Mouse (Mus musculus) forebrain, embryonic 11.5 days (tissue): Measurements from ENCODE around the gene Slc51b. TPM values are rescaled to one million over a fixed set of nuclear protein-coding genes. Genes with fewer than 3 reads are reported as not detected.

Experiments used
- ATAC-seq: fragments of 200-750 bp; cut with Nextera tagmentation; replicated peaks from 2 replicates; pipeline ENCODE4 v1.8.0; 2017; ENCODE audit warnings: moderate TSS enrichment; ENCODE audit not compliant: low FRiP score
- DNase-seq: peaks from one replicate; pipeline ENCODE4 v3.0.0-alpha.2; 2017; ENCODE audit warnings: low spot score
- H3K27ac ChIP-seq: fragments of 300-500 bp; sonication (generic); 2 replicates; pipeline ENCODE4 v1.5.1; 2014; ENCODE audit warnings: low read depth, low read length
- H3K27me3 ChIP-seq: fragments of 300-500 bp; sonication (generic); 2 replicates; pipeline ENCODE4 v1.6.1; 2014; ENCODE audit warnings: mild to moderate bottlenecking, low read length, mixed read lengths; ENCODE audit not compliant: control insufficient read depth, insufficient read depth
- H3K36me3 ChIP-seq: fragments of 300-500 bp; sonication (generic); 2 replicates; pipeline ENCODE4 v1.6.1; 2014; ENCODE audit warnings: mild to moderate bottlenecking, low read length, moderate library complexity, mixed read lengths; ENCODE audit not compliant: control insufficient read depth, insufficient read depth
- H3K4me1 ChIP-seq: fragments of 300-500 bp; sonication (generic); replicated peaks from 2 replicates; pipeline ENCODE4 v1.6.1; 2014; ENCODE audit warnings: low read length, mixed read lengths; ENCODE audit not compliant: control insufficient read depth, insufficient read depth
- H3K4me2 ChIP-seq: fragments of 300-500 bp; sonication (generic); 2 replicates; pipeline ENCODE4 v1.6.1; 2014; ENCODE audit warnings: low read depth, mild to moderate bottlenecking, low read length, moderate library complexity, mixed read lengths; ENCODE audit not compliant: severe bottlenecking
- H3K4me3 ChIP-seq: fragments of 300-500 bp; sonication (generic); 2 replicates; pipeline ENCODE4 v1.5.1; 2014; ENCODE audit warnings: low read depth, low read length
- H3K9ac ChIP-seq: fragments of 300-500 bp; sonication (generic); 2 replicates; pipeline ENCODE4 v1.6.1; 2014; ENCODE audit warnings: low read length
- H3K9me3 ChIP-seq: fragments of 300-500 bp; sonication (generic); 2 replicates; pipeline ENCODE4 v1.6.1; 2016; ENCODE audit warnings: low read length, mixed read lengths; ENCODE audit not compliant: control insufficient read depth
- WGBS: fragments of 180-500 bp; shearing (Covaris S2); extraction: QIAGEN DNeasy Blood & Tissue Kit; methylation state at CpG from one replicate; pipeline ENCODE4 v1.1.7; 2014; 5-methylcytosine and 5-hydroxymethylcytosine counted together
- polyA plus RNA-seq: library from polyadenylated mRNA; unstranded; fragments of >200 nt; fragmentation: Nextera tagmentation; extraction: Ambion mirVana; gene quantifications from 2 replicates; pipeline ENCODE4 v1.2.1, GENCODE M21; 2014

Slc51b gene
- polyA plus RNA-seq, 1 experiment from 2014 or later: not detected

DNA sequence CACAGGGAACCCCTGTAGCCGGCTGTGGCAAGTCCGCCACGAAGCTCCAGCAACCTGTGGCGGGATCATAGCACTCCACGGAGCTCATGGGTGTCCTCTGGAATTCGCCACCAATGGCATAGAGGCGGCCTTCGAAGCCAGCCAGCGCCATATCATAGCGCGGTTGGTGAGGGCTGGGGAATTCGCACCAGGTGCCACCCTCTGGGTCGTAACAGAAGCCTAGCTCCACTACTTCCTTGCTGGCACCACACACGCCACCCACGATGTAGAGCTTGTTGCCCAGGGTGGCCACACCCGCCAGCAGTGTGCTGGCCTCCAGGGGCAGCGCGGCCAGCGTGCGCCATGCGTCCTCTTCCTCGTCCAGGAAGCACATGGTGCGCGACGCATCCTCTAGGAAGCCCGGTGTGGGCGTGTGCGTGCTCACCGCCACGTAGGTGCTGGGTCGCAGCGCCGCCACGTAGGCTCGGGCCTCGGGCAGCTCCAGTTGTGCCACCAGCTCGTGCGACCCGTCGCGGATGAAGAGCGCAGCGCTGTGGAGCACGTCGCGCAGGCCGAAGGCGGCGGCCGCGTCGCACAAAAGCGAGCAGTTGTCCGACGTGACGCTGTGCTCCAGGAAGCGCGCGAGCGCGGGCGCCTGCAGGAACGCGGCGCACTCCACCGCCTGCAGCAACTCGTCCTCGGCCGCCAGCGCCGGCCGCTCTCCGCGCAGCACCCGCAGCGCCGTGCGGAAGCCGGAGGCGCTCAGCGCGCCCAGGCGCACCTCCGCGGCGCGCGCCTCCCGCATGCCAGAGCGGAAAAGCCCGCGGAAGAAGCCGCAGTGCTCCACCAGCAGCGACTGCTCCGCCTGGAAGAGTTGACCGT is 31.8 kb downstream of the Slc51b start:
- H3K27ac ChIP-seq: no peak overlapping the region
- 0 out of 2 replicates have a peak, but pooled peaks have one; percentile 12 for ATAC-seq
- H3K27me3 ChIP-seq: peaks cover 30% of the 10 kb centered on the region

DNA sequence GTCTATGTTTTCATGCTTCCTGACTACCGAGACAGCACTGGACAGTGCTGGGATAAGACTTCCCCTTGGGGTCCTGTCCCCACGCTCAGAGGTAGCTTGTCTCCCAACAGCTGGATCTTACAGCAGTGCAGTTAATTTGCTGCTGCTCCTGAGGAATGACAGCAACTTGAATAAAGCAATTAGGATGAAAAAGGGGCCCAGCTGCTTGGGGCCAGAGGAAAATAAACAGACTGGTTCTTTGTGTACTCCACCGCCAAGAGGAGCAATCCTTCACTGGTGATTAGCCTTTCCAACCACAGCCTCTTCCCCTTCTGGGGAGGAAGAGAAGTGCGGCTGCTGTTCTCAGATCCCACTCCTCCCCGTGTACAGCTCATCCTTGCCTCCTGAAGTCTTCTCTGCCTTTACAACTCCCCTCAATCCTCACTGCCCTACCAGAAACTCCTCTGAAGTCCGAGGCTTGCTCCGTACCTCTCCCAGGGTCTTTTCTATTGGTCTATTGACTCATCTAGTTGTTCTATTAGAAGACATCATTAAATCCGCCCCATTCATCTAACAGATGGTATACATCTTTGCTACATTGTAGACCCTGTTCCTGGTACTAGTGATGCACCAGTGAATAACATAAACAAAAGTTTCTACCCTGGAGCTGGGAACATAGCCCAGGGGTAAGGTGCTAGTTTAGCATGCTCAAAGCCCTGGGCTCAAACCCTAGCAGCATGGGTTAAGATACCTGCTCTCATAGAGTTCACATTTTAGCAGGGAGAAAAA is 36.2 kb downstream of the Slc51b start:
- ATAC-seq (no peak), DNase-seq (no peak)

More for the DNA sequence above, 31.8 kb downstream of the Slc51b start:
- peak overlapping the region; percentile 51 for H3K4me2 ChIP-seq
- DNase-seq: peak; percentile 62
- H3K4me1 ChIP-seq: 0 out of 2 replicates have a peak, but pooled peaks cover 4% of the 10 kb centered on the region
- 18% methylated on average over 96 of the region's 96 CpGs for WGBS
- H3K9ac ChIP-seq: peak overlapping the region; percentile 27
- H3K9me3 ChIP-seq: no peaks in the 10 kb centered on the region
- no peaks in the 10 kb centered on the region for H3K36me3 ChIP-seq
- H3K4me3 ChIP-seq: peak overlapping the region; percentile 34

DNA sequence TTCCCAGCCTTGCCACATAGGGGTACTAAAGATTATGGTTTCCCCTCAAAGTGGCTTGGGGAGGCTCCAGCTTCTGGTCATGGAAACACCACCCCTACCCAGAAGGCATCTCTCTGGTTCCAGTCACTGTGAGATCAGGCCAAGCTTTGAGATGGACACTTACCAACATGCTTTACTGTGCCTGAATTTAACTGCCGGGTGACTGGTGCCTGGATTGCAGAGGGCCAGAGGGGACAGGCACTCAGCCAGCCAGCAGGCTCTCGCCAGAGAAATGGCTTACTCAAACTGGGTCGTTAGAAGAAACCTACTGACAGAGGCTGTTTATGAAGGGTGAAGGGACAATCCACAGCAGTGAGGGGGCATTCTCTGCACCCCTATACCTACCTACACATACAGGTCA is 38.5 kb downstream of the Slc51b start:
- no peak overlapping the region for H3K4me3 ChIP-seq
- 0 out of 2 replicates have a peak, but pooled peaks cover 4% of the 10 kb centered on the region for H3K4me1 ChIP-seq
- no peak overlapping the region for H3K27ac ChIP-seq
- H3K9ac ChIP-seq: no peak overlapping the region
- 68% methylated on average over 3 of the region's 3 CpGs for whole genome bisulfite sequencing
- no peak overlapping the region for H3K4me2 ChIP-seq
- H3K27me3 ChIP-seq: no peaks in the 10 kb centered on the region
- no peaks in the 10 kb centered on the region for H3K36me3 ChIP-seq
- H3K9me3 ChIP-seq: no peaks in the 10 kb centered on the region
- DNase-seq (no peak), ATAC-seq (no peak)

More for the DNA sequence above, 36.2 kb downstream of the Slc51b start:
- Histone ChIP-seq H3K27ac (0 out of 2 replicates have a peak overlapping the region, but pooled peaks have one; percentile 12), H3K9ac (no peak overlapping the region), H3K4me3 (no peak overlapping the region), H3K4me1 (0 out of 2 replicates have a peak, but pooled peaks cover 4% of the 10 kb centered on the region), H3K36me3 (no peaks in the 10 kb centered on the region), H3K27me3 (peaks cover 17% of the 10 kb centered on the region), H3K4me2 (no peak overlapping the region), H3K9me3 (no peaks in the 10 kb centered on the region)
- WGBS: 34% methylated on average over 8 of the region's 8 CpGs

DNA sequence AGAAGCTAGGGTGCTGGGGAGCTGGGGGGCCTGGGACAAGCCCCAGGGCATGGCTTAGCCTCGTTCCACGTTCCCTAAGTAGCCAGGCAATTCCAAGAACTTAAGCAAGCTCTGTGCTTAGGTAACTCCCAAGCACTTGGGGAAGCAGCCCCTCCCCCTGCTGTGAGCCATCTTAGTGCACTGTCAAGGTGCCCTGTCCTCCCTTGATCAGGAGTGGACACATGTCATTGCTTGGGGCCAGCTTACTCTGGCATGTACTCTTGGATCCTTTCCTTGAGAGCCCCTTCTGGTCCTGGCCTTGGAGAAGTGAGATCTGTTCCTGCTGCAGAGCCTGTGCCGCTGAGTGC is 40.0 kb downstream of the Slc51b start:
- DNase-seq (no peak), ATAC-seq (no peak)
- H3K4me2 ChIP-seq: no peak overlapping the region
- H3K36me3 ChIP-seq: no peaks in the 10 kb centered on the region
- no peak overlapping the region for H3K4me3 ChIP-seq
- H3K9ac ChIP-seq: no peak overlapping the region
- no peak overlapping the region for H3K27ac ChIP-seq
- 0 out of 2 replicates have a peak, but pooled peaks cover 4% of the 10 kb centered on the region for H3K4me1 ChIP-seq
- no peaks in the 10 kb centered on the region for H3K27me3 ChIP-seq
- WGBS: 48% methylated on average over 3 of the region's 3 CpGs
- H3K9me3 ChIP-seq: no peaks in the 10 kb centered on the region

DNA sequence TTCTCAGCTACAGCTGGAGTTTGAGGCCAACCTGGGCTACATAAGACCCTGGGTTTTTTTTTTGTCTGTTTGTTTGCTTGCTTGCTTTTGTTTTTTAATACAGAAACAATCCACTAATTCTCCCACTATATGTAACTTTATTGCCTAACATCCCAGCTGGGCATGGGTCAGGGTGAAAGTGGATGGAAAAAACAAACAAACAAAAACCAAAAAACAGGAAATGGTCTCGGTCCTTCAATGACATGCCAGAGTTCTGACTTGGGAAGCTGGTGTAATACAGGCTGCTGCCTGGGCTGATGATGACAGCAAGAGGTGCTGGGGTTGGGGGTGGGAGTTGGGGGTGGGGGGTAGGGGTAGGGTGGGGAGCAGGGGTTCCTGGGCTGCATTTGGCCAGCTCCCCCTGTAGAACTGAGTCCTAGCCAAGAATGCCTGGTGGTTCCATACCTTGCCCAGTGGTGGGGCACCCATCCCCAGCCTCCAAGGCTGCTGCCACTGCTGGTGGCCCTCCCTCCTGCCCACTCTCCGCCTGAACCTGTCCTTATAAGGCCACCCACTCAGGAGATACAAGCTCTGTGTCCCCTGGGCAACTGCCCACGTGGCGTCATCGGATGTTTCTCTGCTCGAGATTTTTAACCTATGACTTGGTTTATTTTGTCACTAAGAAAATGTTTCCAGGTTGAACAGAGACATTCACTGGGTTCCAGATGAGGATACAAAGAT is 40.6 kb downstream of the Slc51b start:
- no peak overlapping the region for H3K9ac ChIP-seq
- H3K9me3 ChIP-seq: no peaks in the 10 kb centered on the region
- ATAC-seq: no peak
- H3K4me1 ChIP-seq: 0 out of 2 replicates have a peak, but pooled peaks cover 4% of the 10 kb centered on the region
- H3K36me3 ChIP-seq: no peaks in the 10 kb centered on the region
- no peak overlapping the region for H3K4me2 ChIP-seq
- H3K27me3 ChIP-seq: no peaks in the 10 kb centered on the region
- H3K4me3 ChIP-seq: no peak overlapping the region
- 73% methylated on average over 6 of the region's 6 CpGs for WGBS
- no peak for DNase-seq
- no peak overlapping the region for H3K27ac ChIP-seq

DNA sequence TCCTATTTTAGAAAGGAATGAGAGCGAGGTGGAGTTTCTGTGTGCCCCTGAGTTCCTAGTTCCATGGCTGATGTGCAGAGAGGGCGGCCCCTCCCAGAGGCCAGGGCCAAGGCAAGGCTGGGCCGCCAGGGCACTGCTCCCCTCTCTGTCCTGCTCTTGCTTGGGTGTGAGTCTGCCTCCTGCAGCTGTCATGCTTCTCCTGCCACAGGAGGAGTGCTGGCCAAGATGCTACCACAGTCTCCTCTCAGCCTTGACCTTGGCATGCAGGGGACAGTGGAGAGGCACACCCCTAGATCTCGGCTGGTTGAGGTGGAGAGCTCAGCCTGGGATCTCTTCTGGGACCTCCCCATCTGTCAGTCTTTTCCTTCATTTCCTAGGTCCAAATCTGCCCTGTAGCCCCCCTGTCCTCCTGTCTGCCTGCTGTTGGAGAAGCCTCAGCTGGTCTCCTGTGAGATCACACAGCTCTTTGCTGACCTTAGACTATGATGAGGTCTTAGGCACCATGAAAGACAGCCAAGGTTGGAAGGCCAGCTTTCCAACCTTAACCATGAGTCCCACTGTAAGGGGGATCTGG is 41.7 kb downstream of the Slc51b start:
- ATAC-seq (no peak), DNase-seq (no peak)
- Histone ChIP-seq H3K36me3 (no peaks in the 10 kb centered on the region), H3K4me1 (no peaks in the 10 kb centered on the region), H3K27me3 (no peaks in the 10 kb centered on the region), H3K9ac (no peak overlapping the region), H3K9me3 (no peaks in the 10 kb centered on the region), H3K27ac (no peak overlapping the region), H3K4me3 (no peak overlapping the region), H3K4me2 (no peak overlapping the region)
- 84% methylated on average over 4 of the region's 4 CpGs for WGBS

DNA sequence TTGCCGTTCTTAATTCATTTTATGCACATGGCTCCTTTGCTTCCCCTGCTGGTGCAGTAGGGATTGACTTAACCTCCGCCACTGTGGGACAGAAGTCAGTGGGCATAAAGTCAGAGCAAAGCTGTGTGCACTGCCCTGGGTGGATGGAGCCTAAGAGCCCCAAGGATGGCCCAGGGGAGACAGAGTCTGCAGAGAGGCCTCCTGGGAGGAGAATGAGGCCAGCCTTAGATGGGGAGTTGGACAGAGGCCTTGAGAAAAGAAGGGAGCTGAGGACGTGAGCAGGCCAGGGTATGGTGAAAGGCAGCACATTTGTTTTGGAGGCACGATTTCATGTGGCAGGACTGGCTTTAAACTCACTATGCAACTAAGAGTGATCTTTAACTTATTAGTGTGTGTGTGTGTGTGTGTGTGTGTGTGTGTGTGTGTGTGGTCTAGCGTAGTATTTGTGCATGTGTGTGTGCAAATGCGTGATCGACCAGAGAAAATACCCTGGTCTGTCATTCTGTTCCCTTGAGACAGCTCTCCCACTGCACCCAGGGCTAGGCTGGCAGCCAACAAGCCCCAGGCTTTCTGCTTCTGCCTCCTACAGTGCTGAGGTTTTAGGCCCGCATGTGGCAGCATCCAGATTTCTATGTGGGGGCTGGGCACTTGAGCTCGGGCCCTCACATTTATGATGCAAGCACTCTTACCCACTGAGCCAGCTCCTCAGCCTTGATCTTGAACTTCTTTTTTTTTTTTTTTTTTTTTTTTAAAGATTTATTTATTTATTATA is 47.4 kb downstream of the Slc51b start:
- WGBS: 91% methylated on average over 9 of the region's 9 CpGs
- no peak overlapping the region for H3K27ac ChIP-seq
- no peak overlapping the region for H3K4me3 ChIP-seq
- DNase-seq: no peak
- no peaks in the 10 kb centered on the region for H3K27me3 ChIP-seq
- ATAC-seq: no peak
- no peaks in the 10 kb centered on the region; the same call in 1 of the 2 replicates for H3K36me3 ChIP-seq
- no peaks in the 10 kb centered on the region for H3K4me1 ChIP-seq
- no peak overlapping the region for H3K9ac ChIP-seq
- no peak overlapping the region for H3K4me2 ChIP-seq
- H3K9me3 ChIP-seq: no peaks in the 10 kb centered on the region
